Mouse (Mus musculus) kidney, postnatal 0 days (tissue): ENCODE data around the gene Msh4. TPM values are rescaled to one million over a fixed set of nuclear protein-coding genes. Genes with fewer than 3 reads are reported as not detected.

Source experiments
- ATAC-seq: fragments of 200-750 bp; cut with Nextera tagmentation; replicated peaks from 2 replicates; pipeline ENCODE4 v1.8.0; 2017; ENCODE audit warnings: low read depth, moderate number of reproducible peaks, moderate TSS enrichment, moderate library complexity; ENCODE audit not compliant: low FRiP score
- DNase-seq: peaks from one replicate; pipeline ENCODE4 v3.0.0-alpha.2; 2016; ENCODE audit warnings: low spot score
- H3K27ac ChIP-seq: fragments of 300-500 bp; sonication (generic); 2 replicates; pipeline ENCODE4 v1.5.1; 2014; ENCODE audit warnings: mild to moderate bottlenecking
- H3K27me3 ChIP-seq: fragments of 300-500 bp; sonication (generic); 2 replicates; pipeline ENCODE4 v1.6.1; 2014; ENCODE audit warnings: low read length, mixed read lengths; ENCODE audit not compliant: insufficient read depth
- H3K36me3 ChIP-seq: fragments of 300-500 bp; sonication (generic); 2 replicates; pipeline ENCODE4 v1.6.1; 2014; ENCODE audit warnings: low read length, mixed read lengths; ENCODE audit not compliant: insufficient read depth
- H3K4me1 ChIP-seq: fragments of 300-500 bp; sonication (generic); replicated peaks from 2 replicates; pipeline ENCODE4 v1.6.1; 2014; ENCODE audit warnings: antibody characterized with exemption, low read length, mixed read lengths; ENCODE audit not compliant: insufficient read depth
- H3K4me2 ChIP-seq: fragments of 300-500 bp; sonication (generic); 2 replicates; pipeline ENCODE4 v1.6.1; 2014; ENCODE audit warnings: mild to moderate bottlenecking, low read length, moderate library complexity, mixed read lengths
- H3K4me3 ChIP-seq: fragments of 300-500 bp; sonication (generic); replicated peaks from 2 replicates; pipeline ENCODE4 v1.5.1; 2014; ENCODE audit warnings: low read depth, low read length
- H3K9ac ChIP-seq: fragments of 300-500 bp; sonication (generic); 2 replicates; pipeline ENCODE4 v1.6.1; 2014; ENCODE audit warnings: low read depth, low read length
- H3K9me3 ChIP-seq: fragments of 300-500 bp; sonication (generic); replicated peaks from 2 replicates; pipeline ENCODE4 v1.6.1; 2016; ENCODE audit warnings: low read length, inconsistent platforms, mixed read lengths
- CTCF ChIP-seq: IDR thresholded peaks from 2 replicates; pipeline ENCODE4 v1.5.1; 2016; ENCODE audit warnings: antibody characterized with exemption, low read depth, mild to moderate bottlenecking, moderate library complexity
- WGBS: fragments of 180-500 bp; shearing (Covaris S2); extraction: QIAGEN DNeasy Blood & Tissue Kit; methylation state at CpG from one replicate; pipeline ENCODE4 v1.1.7; 2014; 5-methylcytosine and 5-hydroxymethylcytosine counted together
- polyA plus RNA-seq: library from polyadenylated mRNA; unstranded; fragments of >200 nt; fragmentation: Nextera tagmentation; extraction: Ambion mirVana; gene quantifications from 2 replicates; pipeline ENCODE4 v1.2.1, GENCODE M21; 2015

Msh4 gene
- polyA plus RNA-seq, 1 experiment from 2014 or later: 0.09 TPM

GRCm38 (mm10) chr3:153941613-153942012, 35.7 kb upstream of the Msh4 start:
- no peak for DNase-seq
- Histone ChIP-seq H3K4me1 (no peaks in the 10 kb centered on the region; the same call in 1 of the 2 replicates), H3K9me3 (no peaks in the 10 kb centered on the region), H3K4me3 (no peak overlapping the region), H3K27me3 (no peaks in the 10 kb centered on the region), H3K4me2 (no peak overlapping the region), H3K36me3 (peaks cover 16% of the 10 kb centered on the region), H3K9ac (no peak overlapping the region), H3K27ac (no peak overlapping the region)
- no peak for TF ChIP-seq CTCF
- 92% methylated on average over 13 of the region's 13 CpGs for WGBS
- ATAC-seq: no peak

GRCm38 (mm10) chr3:153940486-153940885, 34.5 kb upstream of the Msh4 start:
- peaks cover 23% of the 10 kb centered on the region for H3K36me3 ChIP-seq
- H3K27me3 ChIP-seq: no peaks in the 10 kb centered on the region
- H3K4me1 ChIP-seq: no peaks in the 10 kb centered on the region; the same call in 1 of the 2 replicates
- no peak overlapping the region for H3K9ac ChIP-seq
- 93% methylated on average over 9 of the region's 9 CpGs for WGBS
- no peak for DNase-seq
- no peak overlapping the region for H3K4me2 ChIP-seq
- no peak overlapping the region for H3K27ac ChIP-seq
- no peak overlapping the region for H3K4me3 ChIP-seq
- ATAC-seq: no peak
- no peak for TF ChIP-seq CTCF
- no peaks in the 10 kb centered on the region for H3K9me3 ChIP-seq

- WGBS: 94% methylated on average over 8 of the region's 8 CpGs
These were observed 34.1 kb upstream of the Msh4 start for GRCm38 (mm10) chr3:153940021-153940420.

GRCm38 (mm10) chr3:153937116-153937810, 31.3 kb upstream of the Msh4 start:
- DNase-seq: no peak
- no peak overlapping the region for H3K4me2 ChIP-seq
- H3K27me3 ChIP-seq: no peaks in the 10 kb centered on the region
- H3K27ac ChIP-seq: peak overlapping the region; percentile 54; the same call in 1 of the 2 replicates
- TF ChIP-seq CTCF: no peak
- no peak overlapping the region for H3K9ac ChIP-seq
- H3K36me3 ChIP-seq: peaks cover 43% of the 10 kb centered on the region
- no peak overlapping the region for H3K4me3 ChIP-seq
- 82% methylated on average over 17 of the region's 17 CpGs for WGBS
- H3K9me3 ChIP-seq: no peaks in the 10 kb centered on the region
- peak; percentile 61 for ATAC-seq
- H3K4me1 ChIP-seq: no peaks in the 10 kb centered on the region

More at GRCm38 (mm10) chr3:153940021-153940420, 34.1 kb upstream of the Msh4 start:
- H3K4me2 ChIP-seq: no peak overlapping the region
- H3K9me3 ChIP-seq: no peaks in the 10 kb centered on the region
- H3K4me1 ChIP-seq: no peaks in the 10 kb centered on the region; the same call in 1 of the 2 replicates
- ATAC-seq (no peak), DNase-seq (no peak)
- no peak overlapping the region for H3K27ac ChIP-seq
- no peak overlapping the region for H3K9ac ChIP-seq
- H3K27me3 ChIP-seq: no peaks in the 10 kb centered on the region
- peaks cover 23% of the 10 kb centered on the region for H3K36me3 ChIP-seq
- no peak for TF ChIP-seq CTCF
- no peak overlapping the region for H3K4me3 ChIP-seq

GRCm38 (mm10) chr3:153935878-153936277, 29.9 kb upstream of the Msh4 start:
- DNase-seq (no peak), ATAC-seq (peak; percentile 54)
- no peak for TF ChIP-seq CTCF
- Histone ChIP-seq H3K9ac (no peak overlapping the region), H3K4me3 (no peak overlapping the region), H3K27ac (peak overlapping the region; percentile 65; the same call in 1 of the 2 replicates), H3K9me3 (no peaks in the 10 kb centered on the region), H3K4me2 (no peak overlapping the region), H3K36me3 (peaks cover 50% of the 10 kb centered on the region), H3K4me1 (no peaks in the 10 kb centered on the region), H3K27me3 (no peaks in the 10 kb centered on the region)
- WGBS: 66% methylated on average over 9 of the region's 9 CpGs

GRCm38 (mm10) chr3:153932461-153932860, 26.5 kb upstream of the Msh4 start:
- Histone ChIP-seq H3K36me3 (peaks cover 49% of the 10 kb centered on the region), H3K9ac (no peak overlapping the region), H3K27ac (no peak overlapping the region), H3K4me1 (no peaks in the 10 kb centered on the region), H3K4me2 (no peak overlapping the region), H3K9me3 (no peaks in the 10 kb centered on the region), H3K27me3 (no peaks in the 10 kb centered on the region), H3K4me3 (no peak overlapping the region)
- DNase-seq: no peak
- TF ChIP-seq CTCF: no peak
- 97% methylated on average over 5 of the region's 5 CpGs for WGBS
- no peak for ATAC-seq
